Mouse (Mus musculus) small intestine, adult 2 months (tissue): Measurements from ENCODE around the gene Fads3.

Experiments
- CTCF ChIP-seq: fragments of 200-500 bp; IDR thresholded peaks from 2 replicates; pipeline ENCODE4 v1.5.1; 2012; ENCODE audit warnings: low read depth, mild to moderate bottlenecking, control low read depth, inconsistent platforms, low read length, moderate library complexity, mixed read lengths; ENCODE audit not compliant: insufficient replicate concordance, insufficient read length; ENCODE audit errors: extremely low read depth
- POLR2A ChIP-seq: fragments of 200-500 bp; IDR thresholded peaks from 2 replicates; pipeline ENCODE4 v1.6.1; 2012; ENCODE audit warnings: low read depth, mild to moderate bottlenecking, control low read depth, inconsistent platforms, low read length, moderate library complexity

- TF ChIP-seq CTCF, result no peak
- TF ChIP-seq POLR2A, result no peak
Measured at GRCm38 (mm10) chr19:10021981-10022380, 19.4 kb upstream of the Fads3 start.
